Mouse (Mus musculus): ENCODE measurements around the gene Ddx19a.
"Not testable (repeated sequence)": the region's sequence is repeated elsewhere in the genome, so short reads cannot be mapped to it uniquely, and the experiment has no call there.

The Ddx19a gene

GRCm38 (mm10) chr8:110933272-110933671 lies 64.3 kb downstream of the Ddx19a start:
- DNase-seq (ENCODE audit: low read depth, low spot score), result no peak

GRCm38 (mm10) chr8:110932444-110932843 lies 65.2 kb downstream of the Ddx19a start:
- no peak for DNase-seq (ENCODE audit: low read depth, low spot score)

DNA sequence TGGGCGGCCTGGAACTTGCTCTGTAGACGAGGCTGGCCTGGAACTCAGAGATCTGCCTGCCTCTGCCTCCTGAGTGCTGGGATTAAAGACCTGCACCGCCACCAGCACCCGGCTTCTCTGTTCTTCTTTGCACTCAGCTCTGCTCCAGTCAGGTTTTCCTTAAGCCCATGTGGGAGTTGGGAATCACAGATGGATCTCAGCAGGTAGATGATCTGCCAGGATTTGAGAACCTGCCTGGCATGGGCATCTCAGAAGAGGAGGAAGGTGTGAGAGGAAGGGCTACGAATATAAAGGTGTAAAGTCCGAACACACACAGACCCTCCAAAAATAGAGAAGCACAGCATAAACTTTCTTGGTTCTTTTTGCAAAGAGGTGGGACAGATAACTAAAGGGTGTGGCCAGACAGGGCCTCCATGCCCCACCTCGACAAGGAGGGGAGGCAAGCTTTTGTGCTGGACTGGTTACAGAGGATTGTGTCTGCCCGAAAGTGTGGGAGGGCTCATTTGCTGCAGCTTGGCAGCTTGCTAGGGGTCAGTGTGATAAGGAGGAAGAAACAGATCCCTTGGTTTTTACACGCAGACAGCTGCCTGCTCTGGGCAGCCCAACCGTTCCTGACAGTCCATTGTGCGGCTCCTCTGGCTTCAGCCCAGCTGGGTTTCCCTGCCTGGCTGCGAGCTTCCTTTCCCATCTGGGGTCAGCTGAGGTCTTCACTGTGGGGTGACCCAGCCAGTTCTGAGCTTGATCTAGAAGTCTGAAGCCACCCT lies 66.2 kb downstream of the Ddx19a start:
- no peak for DNase-seq (ENCODE audit: low read depth, low spot score)

DNA sequence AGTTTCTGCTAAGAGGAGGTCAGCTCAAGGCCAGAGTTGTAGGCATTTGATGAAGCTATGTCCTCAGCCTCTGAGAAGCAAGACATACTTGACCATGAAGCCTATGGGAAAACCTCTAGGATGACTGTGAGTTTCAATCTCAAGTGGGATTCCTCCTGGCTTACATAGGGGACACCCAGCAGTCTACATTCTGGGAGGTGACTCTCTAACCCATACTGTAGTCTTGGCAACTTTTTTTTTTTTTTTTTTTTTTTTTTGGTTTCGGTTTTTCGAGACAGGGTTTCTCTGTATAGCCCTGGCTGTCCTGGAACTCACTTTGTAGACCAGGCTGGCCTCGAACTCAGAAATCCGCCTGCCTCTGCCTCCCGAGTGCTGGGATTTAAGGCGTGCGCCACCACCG lies 67.9 kb downstream of the Ddx19a start:
- not testable (repeated sequence) for DNase-seq (ENCODE audit: low read depth, low spot score)

DNA sequence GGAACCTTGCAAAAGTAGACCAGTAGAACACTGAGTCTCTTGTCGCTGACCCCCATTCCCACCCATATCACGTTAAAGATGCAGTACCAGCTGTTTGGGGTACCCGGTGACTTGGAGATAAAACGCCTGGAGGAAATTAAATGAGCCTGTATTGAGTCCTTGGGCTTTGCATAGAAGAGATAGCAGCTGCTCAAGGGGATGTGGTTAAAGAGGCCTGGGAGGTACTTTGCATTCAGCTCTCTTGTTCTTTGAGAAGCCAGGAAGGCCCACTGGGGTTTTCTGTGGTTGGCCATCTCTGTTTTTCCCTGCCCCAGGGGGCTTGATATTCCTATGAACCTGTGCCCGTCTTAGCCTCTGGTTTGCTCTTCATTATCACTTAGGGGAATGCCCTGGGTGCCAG lies 68.5 kb downstream of the Ddx19a start:
- no peak for DNase-seq (ENCODE audit: low read depth, low spot score)

GRCm38 (mm10) chr8:110928435-110928834 lies 69.2 kb downstream of the Ddx19a start:
- DNase-seq (ENCODE audit: low read depth, low spot score), result no peak

- DNase-seq (ENCODE audit: low read depth, low spot score), result no peak
These were observed 70.9 kb downstream of the Ddx19a start for GRCm38 (mm10) chr8:110926690-110927089.

DNA sequence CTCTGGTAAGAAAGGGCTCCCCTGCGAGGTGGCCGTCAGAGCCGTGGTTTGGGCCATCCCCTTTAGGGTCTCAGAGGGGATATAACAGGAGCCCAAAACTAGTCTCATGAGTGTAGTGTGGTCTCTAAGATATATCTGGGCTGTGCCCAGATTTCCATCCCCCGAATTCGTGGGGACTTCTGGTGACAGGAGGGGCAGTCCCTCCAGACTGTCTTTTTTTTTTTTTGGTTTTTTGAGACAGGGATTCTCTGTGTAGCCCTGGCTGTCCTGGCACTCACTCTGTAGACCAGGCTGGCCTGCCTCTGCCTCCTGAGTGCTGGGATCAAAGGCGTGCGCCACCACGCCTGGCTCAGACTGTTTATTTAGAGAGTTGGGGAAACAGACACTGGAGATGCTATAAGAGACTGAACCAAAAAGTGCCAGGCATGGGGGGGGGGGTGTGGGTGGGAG lies 71.9 kb downstream of the Ddx19a start:
- DNase-seq (ENCODE audit: low read depth, low spot score), result no peak
